Mouse (Mus musculus): ENCODE data around the gene Spdye4b.
"Not testable (repeated sequence)": the region's sequence is repeated elsewhere in the genome, so short reads cannot be mapped to it uniquely, and the experiment has no call there.

Gene Spdye4b

DNA sequence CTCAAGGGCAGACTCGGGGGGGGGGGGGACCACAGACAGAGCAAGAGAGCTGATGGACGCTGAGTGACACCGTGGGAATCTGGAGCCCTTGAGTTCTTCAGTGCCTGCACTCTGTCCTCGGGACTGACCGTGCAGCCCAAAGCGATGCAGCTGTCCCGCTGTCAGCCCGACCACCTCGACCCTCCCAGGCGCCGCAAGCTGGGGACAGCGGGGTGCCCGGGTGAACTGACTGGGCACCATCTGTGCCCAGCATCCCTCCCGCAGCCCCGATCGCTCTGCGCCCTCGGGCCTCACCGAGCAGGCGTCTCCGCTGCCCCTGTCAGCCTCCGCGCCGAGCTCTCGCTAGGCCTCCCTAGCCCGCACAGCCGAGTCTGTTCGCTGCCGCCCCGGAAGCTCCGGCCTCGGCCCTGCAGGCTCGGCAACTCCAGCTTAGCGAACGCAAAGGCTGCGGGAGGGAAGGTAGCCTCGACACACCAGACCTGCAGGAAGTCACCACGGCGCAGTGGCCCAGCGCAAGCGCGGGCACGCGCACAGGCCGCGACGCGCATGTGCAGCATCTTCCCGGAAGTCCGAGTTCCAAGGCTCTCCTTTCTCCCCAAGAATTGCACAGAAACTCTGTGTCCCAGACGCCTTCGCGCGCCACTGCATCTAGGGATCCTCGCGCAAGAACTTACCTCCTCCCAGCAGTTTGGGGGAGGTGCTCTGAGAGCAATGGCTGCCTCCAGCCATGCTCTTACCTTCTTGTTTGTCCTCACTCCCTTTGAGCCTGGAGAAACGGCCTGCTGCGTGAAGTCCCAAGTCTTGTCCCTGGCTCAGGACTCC is at the start of gene Spdye4b, which contains the start of gene Rbak:
Gene Spdye4b (plus strand): TSS at position 763 of the 822 bp plus-strand sequence.
Gene Rbak (minus strand): TSS at position 521 of the 822 bp plus-strand sequence.
- peak; percentile 96 for DNase-seq (ENCODE audit: low spot score)

DNA sequence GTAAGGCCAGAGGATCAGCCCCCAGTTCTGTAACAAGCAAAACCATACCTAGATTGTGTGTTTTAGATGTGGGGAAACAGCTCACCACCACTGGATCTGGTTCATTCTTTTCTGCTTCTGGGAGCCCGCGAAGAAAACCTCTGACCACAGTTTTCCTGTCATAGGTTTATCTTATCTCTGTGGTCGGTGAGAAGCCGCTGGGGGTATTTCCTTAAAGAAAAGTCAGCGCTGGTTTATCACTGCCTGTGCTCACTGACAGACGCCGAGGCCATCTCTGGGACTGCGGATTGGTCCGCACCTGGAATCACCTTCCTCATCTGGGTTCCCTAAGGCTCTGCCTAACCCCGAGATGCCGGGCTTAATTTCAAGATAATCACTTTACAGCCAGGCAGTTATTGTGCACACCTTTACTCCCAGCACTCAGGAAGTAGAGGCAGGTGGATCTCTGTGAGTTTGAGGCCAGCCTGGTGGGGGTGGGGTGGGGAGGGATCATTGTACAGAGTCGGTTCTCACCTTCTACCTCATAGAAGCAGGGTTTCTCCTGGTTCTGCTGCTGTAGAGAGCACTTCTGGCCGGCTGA is 47.8 kb upstream of the Spdye4b start:
- DNase-seq (ENCODE audit: low spot score), result no peak

DNA sequence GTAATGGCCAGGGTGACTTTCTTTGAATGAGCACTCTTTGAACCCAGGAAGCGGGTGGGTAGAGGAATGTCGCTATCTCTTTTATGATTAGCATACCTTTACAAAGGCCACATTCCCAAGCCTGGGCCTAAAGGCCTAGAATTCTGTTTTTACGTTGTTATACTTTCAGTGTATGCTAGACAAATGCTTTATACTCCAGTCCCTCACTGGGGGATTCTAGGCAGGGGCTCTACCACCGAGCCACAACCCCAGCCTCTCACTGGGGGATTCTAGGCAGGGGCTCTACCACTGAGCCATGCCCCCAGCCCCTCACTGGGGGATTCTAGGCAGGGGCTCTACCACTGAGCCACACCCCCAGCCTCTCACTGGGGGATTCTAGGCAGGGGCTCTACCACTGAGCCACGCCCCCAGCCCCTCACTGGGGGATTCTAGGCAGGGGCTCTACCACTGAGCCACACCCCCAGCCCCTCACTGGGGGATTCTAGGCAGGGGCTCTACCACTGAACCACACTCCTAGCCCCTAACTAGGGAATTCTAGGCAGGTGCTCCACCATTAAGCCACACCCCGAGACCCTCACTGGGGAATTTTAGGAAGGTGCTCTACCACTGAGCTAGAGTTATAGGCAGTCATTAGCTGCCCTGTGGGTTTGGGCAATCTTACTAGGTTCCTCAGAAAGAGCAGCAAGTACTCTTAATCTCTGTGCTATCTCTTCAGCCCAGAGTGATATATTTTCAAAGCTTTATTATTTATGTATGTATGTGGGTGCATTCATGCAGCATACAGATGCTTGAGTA is 46.4 kb upstream of the Spdye4b start:
- not testable (repeated sequence) for DNase-seq (ENCODE audit: low spot score)

DNA sequence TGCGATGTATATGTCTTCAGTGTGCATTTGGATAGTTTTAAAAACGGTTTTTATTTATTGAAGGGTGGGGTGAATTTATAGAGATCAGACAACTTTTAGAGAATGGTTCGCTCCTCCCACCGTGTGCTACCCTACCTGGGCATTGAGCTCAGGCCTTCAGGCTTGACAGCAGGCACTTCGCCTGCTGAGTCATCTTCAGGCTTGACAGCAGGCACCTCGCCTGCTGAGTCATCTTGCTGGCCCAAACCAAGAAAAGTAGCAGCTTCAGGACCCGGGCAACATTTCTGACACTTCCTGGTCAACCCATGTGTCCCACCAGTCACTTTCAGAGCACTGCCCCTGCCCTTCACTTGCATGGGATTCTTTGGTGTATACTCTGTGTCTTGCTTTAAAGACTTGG is 45.8 kb upstream of the Spdye4b start:
- no peak for DNase-seq (ENCODE audit: low spot score)

DNA sequence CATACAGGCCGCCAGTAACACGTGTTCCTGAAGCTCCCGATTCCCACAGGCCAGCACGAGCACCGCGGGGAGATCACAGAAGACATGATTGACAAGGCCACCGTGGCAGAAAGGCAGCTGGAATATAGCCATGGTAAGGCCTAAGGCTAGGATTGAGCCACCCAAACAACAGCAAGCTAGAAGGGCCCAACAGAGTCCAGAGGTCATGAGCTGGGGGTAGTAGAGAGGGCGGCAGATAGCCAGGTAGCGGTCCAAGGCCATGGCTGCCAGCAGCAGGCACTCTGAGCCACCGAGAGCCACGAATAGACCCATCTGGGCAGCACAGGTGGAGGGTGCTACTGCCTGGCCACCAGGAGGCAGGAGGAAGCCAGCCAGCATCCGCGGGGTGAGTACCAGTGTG is 43.2 kb upstream of the Spdye4b start:
- no peak for DNase-seq (ENCODE audit: low spot score)

DNA sequence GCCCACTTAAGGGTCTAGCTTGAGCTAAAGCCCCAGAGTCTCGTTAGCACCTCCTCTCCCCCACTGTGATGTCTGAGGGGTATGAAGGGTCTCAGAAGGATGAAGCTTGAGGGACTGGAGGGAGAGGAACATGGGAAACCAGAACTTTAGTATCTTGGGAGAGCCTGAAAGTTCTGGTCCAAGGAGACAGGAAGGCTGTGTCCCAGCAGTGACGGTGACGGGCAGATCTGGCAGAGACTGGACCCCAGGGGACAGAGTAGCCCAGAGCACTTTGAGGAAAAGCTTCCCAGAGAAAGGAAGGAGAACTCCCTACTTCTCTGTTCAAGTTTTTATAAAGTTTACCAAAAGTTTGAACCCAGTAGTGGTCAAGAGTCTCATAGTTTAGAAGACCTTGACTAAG is 33.3 kb upstream of the Spdye4b start, which contains the start of gene Olfr718-ps1:
Gene Olfr718-ps1 (minus strand): TSS at position 101 of the 400 bp plus-strand sequence.
- no peak for DNase-seq (ENCODE audit: low spot score)

DNA sequence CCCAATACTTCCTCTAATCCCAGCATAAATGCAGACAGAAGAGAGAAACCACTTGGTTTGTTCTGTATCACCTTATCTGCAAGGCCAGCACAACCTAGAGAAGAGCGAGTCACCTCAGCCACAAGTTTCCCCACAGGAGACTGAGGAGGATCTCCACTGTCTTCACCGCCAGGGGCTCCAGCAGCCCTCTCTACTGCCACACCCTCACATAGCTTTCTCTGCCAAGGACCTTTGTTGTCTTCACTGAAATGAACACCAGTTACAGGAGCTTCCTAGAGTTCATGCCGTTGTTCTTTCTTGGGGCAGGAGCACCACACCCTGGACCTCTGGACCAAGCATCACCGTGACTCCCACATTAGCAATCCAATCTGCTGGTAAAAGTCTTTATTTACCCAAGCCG is 32.2 kb upstream of the Spdye4b start:
- DNase-seq (ENCODE audit: low spot score), result no peak

DNA sequence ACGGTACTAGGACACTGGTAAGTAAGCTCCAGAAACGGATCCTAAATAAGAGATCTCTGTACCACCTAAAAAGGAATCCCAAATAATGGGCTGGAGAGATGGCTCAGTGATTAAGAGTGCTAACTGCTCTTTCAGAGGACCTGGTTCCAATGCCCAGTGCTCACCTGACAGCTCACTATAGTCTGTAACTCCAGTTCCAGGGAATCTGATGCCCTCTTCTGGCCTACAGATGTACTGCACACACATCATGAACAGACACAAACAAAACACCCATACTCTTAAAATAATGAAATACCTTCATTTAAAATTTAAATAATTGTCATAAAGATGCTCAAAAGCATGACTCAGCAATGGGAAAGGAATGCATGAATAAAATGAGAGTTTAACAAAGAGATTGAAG is 31.3 kb upstream of the Spdye4b start:
- DNase-seq (ENCODE audit: low spot score), result no peak

DNA sequence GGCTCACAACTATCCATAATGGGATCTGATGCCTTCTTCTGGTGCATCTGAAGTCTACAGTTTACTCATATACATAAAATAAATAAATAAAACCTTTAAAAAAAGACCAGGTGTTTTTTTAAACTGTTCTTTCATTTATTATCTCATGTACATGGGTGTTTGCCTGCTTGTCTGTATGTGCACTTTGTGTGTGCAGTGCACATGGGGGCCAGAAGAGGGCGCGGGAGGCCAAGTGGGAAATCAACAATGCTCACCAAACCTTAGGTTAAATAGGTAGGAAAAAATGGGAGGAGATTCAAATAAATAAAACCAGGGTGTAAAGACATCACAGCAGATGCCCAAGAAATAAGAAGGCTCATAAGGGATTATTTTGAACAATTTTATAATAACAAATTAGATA is 30.8 kb upstream of the Spdye4b start:
- DNase-seq (ENCODE audit: low spot score), result no peak

DNA sequence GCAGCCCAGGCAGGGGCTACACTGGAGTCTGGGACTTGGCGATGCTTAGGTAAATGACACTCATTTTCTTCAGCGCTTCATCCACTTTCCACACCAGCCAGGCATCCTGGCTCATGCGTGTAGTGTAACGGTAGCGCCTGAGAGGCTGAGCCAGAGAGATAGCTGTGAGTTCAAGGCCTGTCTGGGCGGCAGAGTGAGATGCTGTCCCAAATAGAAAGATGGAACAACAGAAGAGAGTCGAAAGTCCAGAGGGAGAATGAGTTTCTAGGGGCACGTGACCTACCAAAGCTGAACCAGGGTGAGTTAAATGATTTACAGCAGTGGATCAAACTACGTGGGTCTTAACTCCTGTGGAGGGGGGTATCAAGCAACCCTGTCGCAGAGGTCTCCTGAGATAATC is 27.1 kb upstream of the Spdye4b start:
- no peak for DNase-seq (ENCODE audit: low spot score)

DNA sequence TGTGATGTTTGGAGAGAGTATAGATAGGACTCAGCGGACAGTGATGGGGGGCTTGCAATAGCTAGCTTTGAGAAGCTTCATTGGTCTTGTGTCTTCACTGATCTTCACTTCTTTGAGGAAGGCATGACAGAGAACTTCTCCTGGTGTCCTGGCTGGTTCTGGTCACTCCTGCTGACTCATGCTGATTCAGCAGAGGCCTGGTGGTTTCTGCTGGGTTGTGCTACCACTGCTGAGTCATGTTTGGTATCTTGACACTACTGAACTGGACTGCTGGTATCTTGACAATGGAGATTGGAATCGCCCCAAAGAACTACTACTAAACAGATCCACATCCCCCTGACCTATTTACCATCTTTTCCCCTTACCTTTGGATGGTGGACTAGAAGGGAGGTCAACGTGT is 25.3 kb upstream of the Spdye4b start:
- no peak for DNase-seq (ENCODE audit: low spot score)

DNA sequence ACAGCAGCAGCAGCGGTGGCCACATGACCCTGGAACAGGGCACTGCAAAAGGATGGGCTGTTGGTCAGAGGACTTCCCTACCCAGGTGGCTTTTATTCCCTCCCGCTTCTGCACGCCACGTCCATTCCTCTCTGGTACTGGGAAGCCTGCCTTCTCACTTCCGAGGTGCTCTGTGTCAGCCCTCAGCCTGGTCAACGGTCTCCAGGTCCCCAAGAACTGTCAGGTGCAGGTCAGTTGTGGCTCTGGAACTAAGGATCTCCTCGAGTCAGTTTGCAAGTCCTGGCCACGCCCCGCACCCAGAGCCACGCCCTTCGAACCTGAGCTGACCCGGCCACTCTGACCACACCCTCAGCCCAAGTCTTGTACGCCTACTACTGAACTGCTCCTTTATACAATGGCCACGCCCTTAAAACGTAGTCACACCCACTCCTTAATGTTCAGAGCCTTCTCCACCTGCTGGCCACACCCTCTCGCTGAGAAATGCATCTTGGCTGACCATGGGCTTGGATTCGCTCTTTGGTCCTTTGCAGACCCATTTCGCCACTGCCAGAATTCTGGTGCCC is 15.2 kb upstream of the Spdye4b start:
- DNase-seq (ENCODE audit: low spot score), result peak; percentile 61

DNA sequence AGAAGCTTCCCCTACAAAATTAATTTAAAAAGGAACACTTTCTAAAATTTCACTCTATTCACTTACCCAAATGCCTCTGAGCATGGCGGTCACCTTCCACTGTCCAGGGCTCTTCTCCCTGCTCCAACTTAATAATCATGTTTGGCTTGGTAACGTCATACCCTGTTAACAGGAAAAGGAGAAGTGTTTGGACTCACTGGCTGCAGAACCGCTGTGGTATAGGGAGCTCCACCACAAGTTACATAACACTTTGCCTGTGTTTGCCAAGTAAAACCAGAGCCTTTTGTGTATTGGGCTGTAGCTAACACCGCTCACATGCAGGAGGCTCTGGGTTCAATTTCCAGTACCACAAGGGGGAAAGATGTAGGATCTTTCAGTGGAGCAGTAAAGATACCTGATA is 4.8 kb upstream of the Spdye4b start:
- DNase-seq (ENCODE audit: low spot score), result no peak

DNA sequence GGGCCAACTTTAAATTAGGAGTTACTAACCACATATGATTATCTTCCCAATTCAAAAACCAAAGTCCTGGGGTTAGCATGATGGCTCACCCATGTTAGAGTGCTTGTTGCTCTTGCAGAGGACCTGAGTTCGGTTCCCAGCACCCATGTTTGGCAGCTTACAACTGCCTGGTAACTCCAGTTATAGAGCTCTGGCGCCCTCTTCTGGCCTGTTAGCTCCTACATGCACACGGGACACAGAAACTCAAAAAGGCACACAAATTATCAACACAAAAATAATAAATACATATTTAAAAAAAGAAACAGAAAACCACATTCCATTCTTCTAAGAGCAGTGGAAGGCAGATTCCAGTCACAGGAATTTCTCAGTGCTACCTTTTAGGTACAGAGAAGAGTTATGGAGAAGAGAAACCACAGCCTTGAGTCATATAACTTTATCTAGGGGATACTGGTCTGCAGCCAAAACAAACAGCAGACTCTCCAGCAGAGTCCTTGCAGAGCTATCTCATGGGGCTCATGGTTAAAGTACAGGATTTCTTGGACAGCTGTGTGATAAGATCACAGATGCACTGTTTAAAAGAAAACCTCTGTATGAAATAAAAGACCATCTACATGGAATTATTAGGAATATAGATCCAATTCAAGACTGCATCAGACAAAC is 3.1 kb upstream of the Spdye4b start:
- no peak for DNase-seq (ENCODE audit: low spot score)

DNA sequence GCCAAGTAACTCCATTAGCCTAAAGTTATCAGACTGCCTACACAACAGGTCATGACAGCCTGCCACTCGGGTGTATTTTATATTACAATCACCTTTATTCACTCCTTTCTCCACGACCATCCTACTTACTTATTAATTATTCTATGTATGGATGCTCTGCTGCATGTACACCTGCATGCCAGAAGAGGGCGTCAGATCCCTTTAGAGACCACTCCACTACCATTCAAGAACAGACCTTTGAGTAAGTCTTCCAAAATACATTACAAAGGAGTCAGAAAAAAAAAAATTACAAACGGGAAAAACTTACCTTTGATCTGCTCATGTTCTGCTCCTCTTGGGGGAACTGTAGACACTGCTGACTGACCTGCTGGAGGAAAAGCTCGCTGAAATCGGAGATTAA is 1.6 kb upstream of the Spdye4b start:
- DNase-seq (ENCODE audit: low spot score), result peak; percentile 7

DNA sequence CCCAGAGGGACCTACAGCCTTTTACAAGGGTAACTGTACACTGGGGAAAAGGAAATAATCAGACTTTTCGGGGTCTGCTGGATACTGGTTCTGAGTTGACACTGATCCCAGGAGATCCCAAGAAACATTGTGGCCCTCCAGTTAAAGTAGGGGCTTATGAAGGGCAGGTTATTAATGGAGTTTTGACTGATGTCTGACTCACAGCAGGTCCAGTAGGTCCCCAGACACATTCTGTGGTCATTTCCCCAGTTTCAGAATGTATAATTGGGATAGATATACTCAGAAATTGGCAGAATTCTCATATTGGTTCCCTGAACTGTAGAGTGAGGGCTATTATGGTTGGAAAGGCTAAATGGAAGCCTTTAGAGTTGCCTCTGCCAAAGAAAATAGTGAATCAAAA is 7.2 kb downstream of the Spdye4b start:
- not testable (repeated sequence) for DNase-seq (ENCODE audit: low spot score)

DNA sequence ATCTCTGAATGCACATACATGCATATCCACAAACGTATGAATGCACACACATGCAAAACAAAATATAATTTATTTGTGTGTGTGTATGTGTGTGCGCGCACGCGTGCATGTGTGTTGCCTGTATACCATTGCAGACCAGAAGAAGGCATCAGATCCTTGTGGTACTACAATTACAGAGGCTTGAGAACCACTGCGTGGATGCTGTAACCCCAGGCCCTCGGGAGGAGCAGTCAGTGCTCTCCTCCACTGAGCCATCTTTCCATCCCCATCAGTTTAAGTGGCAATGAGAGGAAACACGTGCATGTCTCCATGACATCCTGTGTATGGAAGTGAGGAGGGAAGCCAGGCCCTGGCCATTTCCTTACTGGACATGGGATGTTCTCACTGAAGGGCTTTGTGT is 12.0 kb downstream of the Spdye4b start:
- DNase-seq (ENCODE audit: low spot score), result no peak

DNA sequence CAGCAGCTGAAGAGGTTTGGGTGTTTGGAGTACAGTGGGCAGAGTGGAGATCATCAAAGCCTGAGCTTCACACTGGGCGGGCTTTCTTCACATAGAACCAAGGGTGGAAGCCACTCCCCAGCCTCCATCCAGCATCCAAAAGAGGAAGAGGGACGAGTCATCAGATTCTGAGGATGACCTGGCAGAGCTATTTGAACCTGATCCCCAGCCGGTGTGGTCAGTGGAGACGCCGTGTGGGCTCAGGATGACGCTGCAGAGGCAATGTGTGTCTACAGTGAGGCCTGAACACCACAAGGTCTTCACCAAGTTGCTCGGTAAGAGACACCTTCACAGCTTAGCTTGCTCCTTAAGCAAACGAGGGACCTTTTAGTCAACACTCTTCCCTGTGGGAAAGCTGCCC is 13.9 kb downstream of the Spdye4b start:
- DNase-seq (ENCODE audit: low spot score), result not testable (repeated sequence)

DNA sequence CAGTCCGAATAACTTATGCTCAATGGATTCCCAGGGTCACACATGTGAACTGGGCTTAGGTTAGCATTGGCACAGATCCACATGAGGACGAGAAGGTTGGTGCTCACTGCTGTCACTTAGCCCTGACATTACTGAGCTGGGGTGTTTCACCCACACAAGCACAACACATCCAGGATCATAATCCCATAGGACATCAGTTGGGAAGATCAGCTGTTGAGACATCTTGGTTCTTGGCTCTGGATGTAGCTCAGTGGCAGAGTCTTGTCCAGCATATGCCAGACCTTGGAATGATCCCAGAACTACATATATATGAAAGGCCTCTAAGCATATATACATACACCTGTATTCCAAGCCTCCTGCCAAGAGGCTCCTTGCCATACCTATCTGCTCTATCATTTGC is 14.3 kb downstream of the Spdye4b start:
- no peak for DNase-seq (ENCODE audit: low spot score)

DNA sequence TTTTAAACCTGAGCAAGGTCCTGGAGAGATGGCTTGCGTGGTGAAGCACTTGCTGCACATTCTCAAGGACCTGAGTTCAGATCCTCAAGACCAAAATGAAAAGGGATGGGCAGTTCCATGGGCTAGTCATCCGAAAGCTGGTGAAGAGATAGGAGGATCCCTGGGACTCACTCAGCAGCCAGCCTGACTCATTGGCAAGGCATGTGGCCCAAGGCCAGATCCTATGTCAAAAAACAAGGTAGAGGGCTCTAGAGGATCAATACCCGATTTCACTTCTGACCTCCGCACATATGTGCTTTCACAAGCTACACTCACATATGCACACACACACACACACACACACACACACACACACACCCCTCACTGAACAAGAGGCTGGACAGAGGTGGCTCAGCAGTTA is 15.7 kb downstream of the Spdye4b start:
- DNase-seq (ENCODE audit: low spot score), result no peak

DNA sequence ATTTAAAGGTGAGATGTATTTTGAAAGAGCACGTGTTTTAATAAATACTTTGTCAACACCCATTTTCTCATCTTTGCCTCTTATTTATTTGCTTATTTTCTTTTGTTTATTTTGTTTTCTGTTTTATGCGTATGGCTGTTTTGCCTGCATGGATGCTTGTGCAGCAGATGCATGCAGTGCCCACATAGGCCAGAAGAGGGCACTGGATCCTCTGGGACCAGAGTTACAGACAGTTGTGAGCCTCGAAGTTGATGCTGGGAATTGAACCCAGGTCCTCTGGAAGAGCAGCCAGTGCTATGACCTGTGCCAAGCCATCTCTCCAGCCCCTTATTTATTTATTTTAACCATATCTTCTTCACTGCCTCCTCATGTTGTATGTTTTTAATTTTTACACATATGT is 24.2 kb downstream of the Spdye4b start:
- DNase-seq (ENCODE audit: low spot score), result no peak

DNA sequence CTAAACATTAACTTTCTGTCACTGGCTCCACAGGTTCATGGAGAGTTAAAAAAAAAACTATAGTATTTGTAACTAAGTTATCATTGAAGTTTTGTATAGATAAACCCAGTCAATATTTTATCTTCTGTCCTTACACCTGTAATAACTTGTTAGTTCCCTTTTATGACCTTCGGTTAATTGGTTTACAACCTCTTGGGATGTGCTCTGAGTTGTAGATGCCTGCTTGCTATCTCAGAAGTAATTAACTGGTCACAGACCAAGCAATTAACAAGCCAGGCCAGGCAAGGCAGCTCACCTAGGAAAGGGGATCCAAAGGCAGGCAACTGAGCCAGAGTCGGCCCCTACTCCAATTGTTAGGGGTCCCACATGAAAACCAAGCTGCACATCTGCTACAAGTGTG is 33.0 kb downstream of the Spdye4b start:
- DNase-seq (ENCODE audit: low spot score), result no peak
